Mouse (Mus musculus): ENCODE measurements around the gene Pkn3. TPM values are rescaled to one million over a fixed set of nuclear protein-coding genes. Genes with fewer than 3 reads are reported as not detected.
A peak's percentile ranks its signal among the peaks of the same experiment; 100 is the strongest.
"Not testable (repeated sequence)": the region's sequence is repeated elsewhere in the genome, so short reads cannot be mapped to it uniquely, and the experiment has no call there.

The Pkn3 gene
- total RNA-seq, 2 experiments from 2014 or later, result 1.2 to 1.9 TPM

DNA sequence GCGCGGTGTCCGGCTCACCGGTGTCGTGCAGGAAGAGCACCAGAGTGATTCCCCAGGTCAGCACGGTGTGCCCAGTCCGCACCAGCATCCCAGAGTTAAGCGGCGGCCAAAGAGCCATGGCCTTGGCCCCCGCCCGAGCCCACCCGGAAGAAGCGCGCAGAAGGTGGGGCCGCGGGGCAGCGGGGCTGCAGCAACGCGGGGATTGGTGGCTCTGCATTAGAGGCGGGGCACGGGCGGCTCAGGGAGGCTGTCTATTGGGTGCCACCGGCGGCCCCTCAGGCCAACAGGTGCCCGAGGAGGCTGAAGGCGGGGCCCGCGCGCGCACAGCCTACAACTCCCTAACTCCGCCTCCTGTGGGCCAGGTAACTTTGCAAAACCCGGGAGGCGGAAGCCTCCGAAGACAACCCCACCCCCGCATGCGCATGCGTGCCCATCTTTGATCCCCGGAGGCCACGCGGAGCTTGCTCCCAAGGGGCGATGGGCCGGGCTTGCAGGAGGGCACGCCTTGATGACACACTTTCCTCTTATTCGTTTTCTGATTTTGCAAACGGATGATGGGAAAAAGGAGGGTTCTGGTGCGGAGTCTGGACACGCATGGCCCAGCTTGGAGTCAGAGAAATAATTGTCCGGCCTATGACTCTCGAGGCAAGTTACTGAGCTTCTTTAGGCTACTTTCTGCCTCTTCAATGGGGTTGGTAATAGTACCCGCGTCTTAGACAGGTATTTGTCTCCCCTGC, 16.2 kb downstream of the Pkn3 start, which contains the start of gene Zdhhc12:
Zdhhc12 (minus strand) TSS at position 178 of the 737 bp plus-strand sequence.
- DNase-seq (ENCODE audit: extremely low spot score in 1 of 2, low spot score in 1 of 2), result peak; percentile 77 to 81

DNA sequence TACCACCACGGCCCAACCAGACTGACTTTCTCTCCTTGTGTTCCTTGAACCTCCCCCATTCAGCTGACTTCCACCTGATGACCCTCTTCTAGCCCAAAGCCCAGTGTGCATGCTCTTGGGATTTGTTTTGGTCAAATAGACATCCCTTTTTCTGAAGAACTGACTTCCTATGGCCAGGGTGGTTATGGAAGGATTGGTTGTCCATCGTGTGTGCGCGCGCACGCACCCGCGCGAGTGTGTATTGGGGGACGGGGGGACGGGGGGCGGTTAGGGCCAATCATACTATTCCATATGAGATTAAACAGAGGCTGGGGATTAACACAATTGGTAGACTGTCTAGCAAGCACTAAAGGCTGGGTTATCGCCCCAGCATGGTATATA, 16.7 kb downstream of the Pkn3 start:
- DNase-seq (ENCODE audit: extremely low spot score in 1 of 2, low spot score in 1 of 2), result no peak

GRCm38 (mm10) chr2:30095882-30096527, 18.5 kb downstream of the Pkn3 start:
- DNase-seq (ENCODE audit: extremely low spot score in 1 of 2, low spot score in 1 of 2), result no peak

DNA sequence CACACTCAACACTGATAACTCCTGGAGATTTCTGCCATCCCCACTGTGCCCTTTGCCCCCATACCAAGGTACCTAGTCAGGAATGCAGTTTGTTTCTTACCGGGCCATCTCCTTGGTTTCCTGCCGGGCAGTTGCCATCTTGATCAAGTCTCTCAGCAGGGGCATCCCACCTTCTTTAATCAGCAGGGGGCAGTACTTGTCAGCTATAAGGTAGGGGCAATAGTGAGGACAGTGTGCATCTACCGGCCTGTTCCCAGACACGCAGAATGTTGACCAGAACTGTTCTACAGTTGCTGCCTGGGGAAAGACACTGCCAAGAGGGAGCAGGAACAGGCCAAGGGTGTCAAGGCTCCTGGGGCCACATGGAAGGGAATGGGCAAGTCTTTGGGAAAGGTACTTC, 22.7 kb downstream of the Pkn3 start:
- no peak for DNase-seq (ENCODE audit: extremely low spot score in 1 of 2, low spot score in 1 of 2)

- peak in 1 of 2 experiments; percentile 61 for DNase-seq (ENCODE audit: extremely low spot score in 1 of 2, low spot score in 1 of 2)
These were observed 28.9 kb downstream of the Pkn3 start for GRCm38 (mm10) chr2:30106364-30106763.

- DNase-seq (ENCODE audit: extremely low spot score in 1 of 2, low spot score in 1 of 2), result no peak
These were observed 30.2 kb downstream of the Pkn3 start for GRCm38 (mm10) chr2:30107646-30108045.

DNA sequence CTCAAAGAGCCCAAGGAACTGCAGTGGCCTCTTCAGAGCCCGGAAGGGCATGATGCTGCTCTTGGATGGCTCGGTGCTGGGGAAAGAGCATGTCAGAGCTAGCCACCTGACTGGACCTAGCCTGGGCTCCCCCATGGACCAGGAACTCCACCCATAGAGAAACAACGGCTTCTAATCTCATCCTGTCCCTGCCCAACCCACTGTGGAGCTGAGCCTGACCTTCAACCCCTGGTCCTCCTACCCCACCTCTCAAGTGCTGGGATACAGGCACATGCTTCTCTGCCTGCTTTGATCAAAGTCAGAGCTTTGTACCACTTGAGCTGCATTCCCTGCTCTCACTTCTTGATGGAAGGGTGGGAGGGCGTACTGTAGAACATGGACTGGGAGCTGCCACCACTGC, 30.8 kb downstream of the Pkn3 start:
- DNase-seq (ENCODE audit: extremely low spot score in 1 of 2, low spot score in 1 of 2), result no peak

GRCm38 (mm10) chr2:30111500-30111899, 34.0 kb downstream of the Pkn3 start:
- no peak for DNase-seq (ENCODE audit: extremely low spot score in 1 of 2, low spot score in 1 of 2)

GRCm38 (mm10) chr2:30112564-30112963, 35.1 kb downstream of the Pkn3 start:
- no peak for DNase-seq (ENCODE audit: extremely low spot score in 1 of 2, low spot score in 1 of 2)

DNA sequence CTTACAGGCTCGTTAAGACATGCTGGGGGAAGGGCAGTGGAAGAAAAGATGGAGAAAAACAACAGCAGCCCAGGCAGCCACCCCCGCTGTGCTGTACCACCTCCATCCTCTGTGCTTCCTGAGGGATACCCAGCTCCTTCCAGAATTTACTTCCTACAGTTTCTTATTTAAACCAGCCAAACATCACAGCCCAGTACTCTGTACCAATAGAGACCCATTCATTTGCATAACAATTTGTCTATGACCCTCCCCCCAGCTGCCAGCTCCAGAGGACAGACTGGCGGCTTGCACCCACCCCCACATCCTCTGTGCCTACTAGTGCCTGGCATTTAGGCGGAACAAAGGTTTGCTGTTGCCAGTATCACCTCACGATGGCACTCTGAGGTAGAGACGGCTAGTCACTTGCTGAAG, 42.2 kb downstream of the Pkn3 start:
- peak in 1 of 2 experiments; percentile 40 for DNase-seq (ENCODE audit: extremely low spot score in 1 of 2, low spot score in 1 of 2)

DNA sequence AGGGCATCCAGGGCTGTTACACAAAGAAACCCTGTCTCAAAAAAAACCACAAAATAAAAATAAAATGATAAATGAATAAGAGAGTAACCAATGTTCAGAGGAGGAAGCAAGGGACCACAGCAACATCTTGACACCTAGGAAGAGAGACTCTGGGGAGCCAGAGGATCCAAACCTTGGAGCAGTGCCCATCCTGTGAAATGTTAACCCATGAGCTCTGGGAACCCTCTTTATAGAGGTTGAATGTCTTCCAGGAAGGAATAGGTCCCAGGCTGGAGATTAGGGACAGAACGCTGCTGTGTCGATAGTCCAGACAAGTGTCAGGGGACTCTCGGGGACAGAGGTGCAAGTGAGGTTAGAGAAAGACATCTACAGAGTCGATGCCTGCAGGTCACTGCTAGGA, 42.8 kb downstream of the Pkn3 start:
- DNase-seq (ENCODE audit: extremely low spot score in 1 of 2, low spot score in 1 of 2), result no peak

DNA sequence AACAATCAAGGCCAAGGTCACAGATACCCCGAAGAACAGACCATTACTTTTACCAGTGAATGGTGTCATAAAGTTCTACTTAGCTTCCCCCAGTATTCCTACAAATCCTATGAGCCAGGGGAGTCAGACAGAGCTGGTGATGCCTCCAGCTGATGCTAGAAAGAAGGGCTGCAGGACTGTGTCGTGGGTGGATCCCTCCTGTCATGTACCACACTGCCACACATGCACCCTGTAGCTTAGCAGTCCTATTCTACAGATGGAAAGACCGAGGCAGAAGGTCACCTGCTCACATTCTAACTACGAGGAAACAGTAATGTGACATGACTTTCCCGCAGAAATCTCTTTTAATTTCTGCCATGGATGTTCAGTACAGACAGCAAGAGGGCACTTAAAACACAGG, 45.3 kb downstream of the Pkn3 start:
- no peak for DNase-seq (ENCODE audit: extremely low spot score in 1 of 2, low spot score in 1 of 2)

DNA sequence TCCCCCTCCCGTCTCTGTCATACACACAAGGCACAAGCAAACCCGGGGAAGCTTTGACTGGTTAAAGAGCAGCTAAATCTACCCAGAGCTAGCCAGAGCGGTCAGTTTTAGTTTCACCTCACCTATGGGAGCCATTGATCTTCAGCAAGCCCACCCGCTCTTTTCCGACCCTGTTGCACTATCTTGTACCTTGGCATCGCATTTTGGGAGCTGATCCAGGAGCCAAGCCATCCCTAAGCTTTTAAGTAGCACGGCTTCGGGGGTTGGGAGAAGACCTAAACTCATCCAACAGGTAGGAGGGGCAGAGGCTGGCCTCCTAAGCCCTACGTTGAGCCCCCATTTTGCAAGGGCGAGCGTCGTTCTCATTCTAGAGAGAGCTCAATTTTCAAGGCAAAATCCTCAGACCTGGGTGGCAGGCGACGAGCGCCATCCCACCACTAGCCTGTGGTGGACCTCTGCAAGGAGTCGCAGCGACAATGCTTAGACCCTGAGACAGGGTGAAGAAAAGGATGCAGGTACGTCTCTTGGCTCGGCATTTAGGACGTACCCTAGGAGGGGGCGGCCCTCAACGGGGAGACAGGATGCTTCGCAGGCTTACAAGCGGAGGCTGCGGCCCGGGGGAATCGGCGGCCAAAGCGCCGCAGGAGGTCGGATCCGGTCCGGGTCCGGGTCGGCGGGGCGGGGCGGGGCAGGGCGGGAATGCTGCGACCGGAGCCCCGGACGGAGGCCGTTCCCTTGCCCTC, 46.4 kb downstream of the Pkn3 start:
- DNase-seq (ENCODE audit: extremely low spot score in 1 of 2, low spot score in 1 of 2), result peak in 1 of 2 experiments; percentile 29

- DNase-seq (ENCODE audit: extremely low spot score in 1 of 2, low spot score in 1 of 2), result peak; percentile 89 to 92
These were observed 47.2 kb downstream of the Pkn3 start, which contains the start of gene Zer1 for GRCm38 (mm10) chr2:30124472-30125274. Gene Zer1 (minus strand): TSS chr2:30124585.

DNA sequence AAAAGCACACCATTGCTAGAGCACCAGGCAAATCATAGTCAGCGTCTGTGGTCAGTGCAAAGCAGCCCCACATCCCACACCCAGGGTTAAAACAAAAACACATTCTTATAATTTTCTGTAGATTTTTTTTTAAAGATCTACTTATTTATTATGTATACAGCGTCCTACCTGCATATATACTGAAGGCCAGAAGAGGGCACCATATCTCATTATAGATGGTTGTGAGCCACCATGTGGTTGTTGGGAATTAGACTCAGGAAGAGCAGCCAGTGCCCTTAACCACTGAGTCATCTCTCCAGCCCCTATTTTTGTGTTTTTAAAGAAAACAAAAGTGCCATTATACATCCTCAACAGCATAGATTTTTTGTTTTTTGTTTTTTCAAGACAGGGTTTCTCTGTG, 51.3 kb downstream of the Pkn3 start:
- no peak for DNase-seq (ENCODE audit: extremely low spot score in 1 of 2, low spot score in 1 of 2)

GRCm38 (mm10) chr2:30130156-30130555, 52.7 kb downstream of the Pkn3 start:
- no peak for DNase-seq (ENCODE audit: extremely low spot score in 1 of 2, low spot score in 1 of 2)

DNA sequence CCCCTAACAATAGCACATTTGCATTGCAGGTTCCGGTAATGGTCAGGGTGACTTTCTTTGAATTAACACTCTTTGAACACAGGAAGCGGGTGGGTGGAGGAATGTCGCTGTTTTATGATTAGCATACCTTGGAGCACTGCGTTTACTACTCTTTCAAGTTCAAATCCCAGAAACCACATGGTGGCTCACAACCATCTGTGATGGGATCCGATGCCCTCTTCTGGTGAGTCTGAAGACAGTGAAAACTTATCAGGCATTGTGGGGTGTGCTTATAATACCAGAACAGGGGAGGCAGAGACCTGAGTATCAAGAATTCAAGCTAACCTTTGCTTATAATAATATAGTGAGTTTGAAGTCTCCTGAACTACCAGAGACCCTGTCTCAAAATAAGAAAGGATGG, 53.8 kb downstream of the Pkn3 start:
- DNase-seq (ENCODE audit: extremely low spot score in 1 of 2, low spot score in 1 of 2), result not testable (repeated sequence)

DNA sequence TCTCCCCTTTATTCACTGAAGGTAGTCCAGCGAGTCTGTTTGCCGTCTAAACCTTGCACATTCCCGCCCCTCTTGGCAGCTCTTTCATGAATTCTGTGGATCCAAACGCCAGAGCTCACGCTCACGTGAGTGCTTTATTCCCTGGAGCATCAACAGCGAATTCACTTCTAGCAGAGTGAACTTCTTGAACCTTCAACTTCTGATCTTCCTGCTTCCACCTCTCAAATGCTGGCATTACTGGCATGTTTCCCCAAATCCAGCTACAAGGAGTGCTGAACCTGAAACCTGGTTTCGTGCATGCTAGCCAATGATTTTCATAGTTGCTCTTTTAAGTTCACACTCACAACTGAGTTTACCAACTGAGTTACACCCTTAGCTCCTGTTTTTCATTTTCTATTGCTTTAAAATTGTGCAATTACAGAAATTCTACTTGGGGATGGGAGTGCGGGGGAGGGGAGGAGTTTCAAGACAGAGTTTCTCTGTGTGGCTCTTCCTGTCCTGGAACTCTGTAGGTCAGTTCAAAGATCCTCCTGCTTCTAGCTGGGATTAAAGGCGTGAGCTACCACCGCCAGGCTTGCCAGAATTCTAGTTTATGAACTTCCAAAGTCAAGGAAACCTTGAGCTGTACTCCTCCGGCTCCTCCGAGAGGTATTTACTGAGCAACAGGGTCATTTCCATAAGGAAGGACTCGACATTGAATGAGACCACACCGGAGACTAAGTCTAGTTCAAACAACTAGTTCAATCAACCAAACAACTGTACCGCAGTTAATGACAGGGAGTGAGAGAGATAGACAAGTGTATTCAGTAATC, 55.5 kb downstream of the Pkn3 start:
- DNase-seq (ENCODE audit: extremely low spot score in 1 of 2, low spot score in 1 of 2), result no peak

- DNase-seq (ENCODE audit: extremely low spot score in 1 of 2, low spot score in 1 of 2), result peak; percentile 92 to 97
These were observed 56.3 kb downstream of the Pkn3 start, which contains the start of gene Tbc1d13 for GRCm38 (mm10) chr2:30133613-30134377. Gene Tbc1d13 (plus strand): TSS chr2:30133746.

All from layer of hippocampus, postnatal 25 days (tissue).